Mouse (Mus musculus): ENCODE data around the gene Calcb.

Gene Calcb

DNA sequence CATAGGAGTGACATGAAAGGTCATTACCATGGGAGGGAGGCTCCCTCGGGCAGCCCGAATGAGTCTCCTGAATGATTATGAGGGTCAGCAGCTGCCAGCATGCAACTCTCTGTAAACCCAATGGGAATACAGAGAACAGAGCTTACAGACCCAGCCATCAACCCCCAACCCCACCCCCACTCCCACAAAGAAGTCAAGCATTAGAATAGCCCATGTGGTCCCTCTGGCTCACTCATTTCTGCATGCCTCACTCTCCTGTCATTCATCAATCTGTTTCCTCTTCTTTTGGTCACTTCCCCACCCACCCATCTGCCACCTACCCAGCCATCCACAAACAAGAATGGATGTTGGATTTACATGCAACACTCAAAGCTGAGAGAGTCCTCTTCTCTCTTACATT, 35.0 kb downstream of the Calcb start:
- DNase-seq (ENCODE audit: low spot score) = no peak

DNA sequence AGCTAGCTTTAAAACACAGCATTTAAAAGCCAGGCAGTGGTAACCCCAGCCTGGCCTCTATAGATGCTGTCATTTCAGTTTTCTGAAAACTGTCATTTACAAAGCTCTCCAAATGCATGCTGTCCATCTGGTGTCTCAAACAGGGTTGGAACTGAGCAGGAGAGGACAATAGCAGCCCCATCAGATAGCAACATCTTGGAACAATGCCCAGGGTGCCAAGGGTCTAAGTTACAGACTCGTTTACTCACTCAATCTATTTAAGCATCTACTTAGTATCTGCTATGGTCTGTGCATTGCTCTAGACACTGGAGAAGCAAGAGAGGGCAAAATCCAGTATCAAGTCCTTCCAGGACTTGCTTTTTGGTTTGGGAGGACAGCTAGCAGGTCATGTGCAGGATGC, 35.8 kb downstream of the Calcb start:
- DNase-seq (ENCODE audit: low spot score) = no peak

DNA sequence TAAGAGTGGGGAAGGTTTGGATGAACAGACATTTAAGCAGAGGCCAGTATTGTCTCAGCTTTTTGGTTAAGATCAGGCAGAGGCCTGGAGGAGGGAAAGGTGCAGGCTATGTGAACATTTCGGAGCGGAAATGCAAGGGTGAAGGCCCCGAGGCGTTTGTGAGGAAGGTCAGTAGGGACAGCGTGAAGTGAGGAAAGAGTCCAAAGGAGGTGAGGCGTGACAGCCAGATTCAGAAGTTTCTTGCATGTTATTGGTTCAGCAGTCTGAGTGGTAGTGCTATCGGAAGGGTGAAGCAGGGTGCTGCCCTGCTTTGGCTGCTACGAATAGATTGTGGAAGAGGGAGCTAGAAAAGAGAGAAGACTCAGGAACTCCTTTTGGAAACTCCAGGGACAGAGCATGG, 36.2 kb downstream of the Calcb start:
- no peak for DNase-seq (ENCODE audit: low spot score)

DNA sequence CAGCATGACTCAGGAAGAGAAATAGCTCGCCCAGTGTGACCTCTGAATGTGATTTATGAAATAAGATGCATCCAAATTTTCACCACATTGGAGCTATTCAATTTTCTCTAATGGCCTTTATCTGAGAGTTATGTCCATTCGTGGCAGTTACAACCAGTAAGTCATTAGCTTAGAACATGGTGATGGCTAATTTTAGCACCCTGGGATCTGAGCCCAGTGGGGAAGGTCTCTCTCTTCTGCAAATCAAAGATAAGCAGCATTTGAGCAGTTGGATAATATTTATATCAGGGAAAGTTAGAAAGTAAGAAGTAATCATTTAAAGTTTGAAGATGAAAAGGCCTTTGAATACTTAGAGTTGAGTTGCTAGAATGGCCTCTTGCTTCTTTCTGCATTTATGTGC, 44.2 kb downstream of the Calcb start:
- DNase-seq (ENCODE audit: low spot score) = no peak

DNA sequence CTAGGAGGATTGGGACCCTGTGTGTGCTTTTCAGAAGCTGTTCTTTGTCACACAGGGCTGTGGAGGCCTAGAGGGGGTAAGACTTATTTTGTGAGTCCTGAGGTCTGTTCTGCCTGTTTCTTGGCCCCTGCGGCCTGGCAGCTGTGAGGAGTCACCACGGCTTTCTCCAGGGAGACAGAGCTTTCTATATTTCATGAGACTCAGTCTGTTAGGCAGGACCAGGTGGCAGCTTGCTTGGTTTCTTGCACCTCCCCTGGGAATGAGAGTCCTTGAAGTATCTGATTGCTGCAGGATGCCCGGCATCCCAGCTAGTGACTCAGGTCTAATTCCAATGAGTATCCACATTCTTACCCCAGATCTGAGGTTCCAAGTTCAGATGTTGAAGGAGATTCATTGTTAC, 46.8 kb downstream of the Calcb start:
- DNase-seq (ENCODE audit: low spot score) = no peak

DNA sequence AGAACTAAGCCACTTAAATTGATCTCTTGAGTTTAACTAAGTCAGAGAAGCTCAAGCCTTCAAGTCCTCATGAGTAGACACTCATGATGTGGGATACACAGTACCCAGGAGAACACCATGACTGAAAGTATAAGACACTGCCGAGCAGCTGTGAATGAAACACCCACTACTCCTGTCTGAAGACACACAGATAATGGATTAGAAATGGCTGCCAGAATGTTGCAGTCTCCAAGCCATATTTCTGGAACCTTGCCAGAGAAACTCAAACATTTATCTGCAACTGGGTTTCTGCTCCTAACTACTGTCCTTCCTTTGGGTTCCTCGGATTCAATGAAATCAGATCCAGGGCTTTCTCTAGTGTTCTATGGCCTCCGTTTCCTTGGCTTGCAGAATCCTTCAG, 48.1 kb downstream of the Calcb start:
- no peak for DNase-seq (ENCODE audit: low spot score)

DNA sequence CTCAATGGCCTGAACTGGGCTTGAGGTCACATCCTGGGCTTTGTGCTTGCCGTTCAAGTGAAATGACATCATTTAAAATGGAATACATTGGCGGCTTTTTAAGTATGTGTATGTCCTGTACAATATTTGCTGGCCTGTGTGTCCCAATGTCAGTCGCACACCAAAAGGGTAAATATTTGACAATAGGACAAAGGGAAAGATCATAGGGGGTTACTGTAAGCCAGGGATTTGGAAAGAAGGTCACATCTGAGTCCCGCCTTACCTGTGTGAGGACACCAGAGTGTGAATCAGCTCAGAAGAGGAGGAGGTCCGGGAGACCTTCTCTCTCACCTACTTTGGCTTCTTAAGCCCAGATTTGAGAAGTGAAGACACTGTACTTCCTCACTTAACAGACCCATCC, 50.1 kb downstream of the Calcb start:
- DNase-seq (ENCODE audit: low spot score) = no peak

DNA sequence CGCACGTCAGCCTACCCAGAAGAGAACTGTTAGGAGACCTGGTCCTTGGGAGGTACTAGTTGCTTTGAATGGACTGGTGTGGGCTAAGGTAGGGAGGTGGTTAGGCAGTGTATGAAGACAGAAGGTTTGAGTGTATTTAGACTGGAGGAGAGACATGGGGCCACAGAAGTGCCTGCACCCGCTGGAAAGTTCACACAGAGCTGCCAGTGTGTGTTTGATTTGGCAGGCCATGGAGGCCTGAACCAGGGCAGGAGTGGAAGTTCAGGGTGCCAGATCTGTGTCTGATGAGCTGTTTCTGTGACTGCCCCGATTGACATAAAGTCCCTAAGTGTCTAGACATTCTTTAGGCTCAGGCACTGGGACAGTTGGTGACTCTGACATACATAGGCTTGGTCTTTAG, 50.6 kb downstream of the Calcb start:
- DNase-seq (ENCODE audit: low spot score) = no peak

DNA sequence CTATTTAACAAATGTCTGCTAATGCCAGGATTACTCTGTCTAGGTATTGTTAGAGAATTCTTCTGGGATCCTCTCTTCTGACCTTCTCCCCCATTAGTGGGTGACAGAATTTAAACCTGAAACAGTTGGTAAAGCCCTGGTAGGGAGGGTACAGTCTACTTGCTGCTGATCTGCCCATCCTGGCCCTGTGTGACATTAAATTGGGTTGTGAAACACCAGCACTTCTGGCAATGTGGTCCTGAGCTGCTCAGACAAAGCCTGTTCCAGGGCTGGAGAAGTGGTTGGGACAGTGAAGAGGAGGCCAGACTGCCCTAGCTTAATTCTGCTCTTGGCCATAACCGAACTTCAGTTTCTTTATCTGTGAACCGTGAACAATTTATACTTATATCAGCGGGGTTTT, 52.1 kb downstream of the Calcb start:
- no peak for DNase-seq (ENCODE audit: low spot score)

DNA sequence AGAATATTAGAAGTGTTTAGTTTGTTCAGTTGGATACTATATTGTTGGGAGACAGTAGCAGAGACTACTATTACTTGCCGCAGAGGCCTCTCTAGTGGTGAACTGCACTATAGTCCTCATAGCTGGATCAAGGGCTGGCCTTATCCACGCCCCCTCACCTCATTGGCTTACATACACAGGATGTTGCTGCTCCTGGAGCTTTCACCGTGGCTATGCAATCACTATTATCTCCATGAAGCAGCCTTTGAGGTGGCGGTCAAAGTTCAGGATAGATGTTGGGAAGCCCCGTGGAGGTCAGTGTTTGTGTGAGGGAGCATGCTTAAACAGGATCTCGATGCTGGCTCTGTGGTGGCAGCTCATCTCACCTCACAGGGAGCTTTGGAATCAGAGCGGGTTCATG, 53.4 kb downstream of the Calcb start:
- DNase-seq (ENCODE audit: low spot score) = no peak
